Mouse (Mus musculus) lung, postnatal 0 days (tissue): ENCODE results near the gene Aurkb.

Experiments used
- CTCF ChIP-seq: IDR thresholded peaks from 2 replicates; pipeline ENCODE4 v1.5.1; 2016; ENCODE audit warnings: antibody characterized with exemption, mild to moderate bottlenecking
- EP300 ChIP-seq: IDR thresholded peaks from 2 replicates; pipeline ENCODE4 v1.6.1; 2016; ENCODE audit warnings: antibody characterized with exemption, mild to moderate bottlenecking, control low read depth

DNA sequence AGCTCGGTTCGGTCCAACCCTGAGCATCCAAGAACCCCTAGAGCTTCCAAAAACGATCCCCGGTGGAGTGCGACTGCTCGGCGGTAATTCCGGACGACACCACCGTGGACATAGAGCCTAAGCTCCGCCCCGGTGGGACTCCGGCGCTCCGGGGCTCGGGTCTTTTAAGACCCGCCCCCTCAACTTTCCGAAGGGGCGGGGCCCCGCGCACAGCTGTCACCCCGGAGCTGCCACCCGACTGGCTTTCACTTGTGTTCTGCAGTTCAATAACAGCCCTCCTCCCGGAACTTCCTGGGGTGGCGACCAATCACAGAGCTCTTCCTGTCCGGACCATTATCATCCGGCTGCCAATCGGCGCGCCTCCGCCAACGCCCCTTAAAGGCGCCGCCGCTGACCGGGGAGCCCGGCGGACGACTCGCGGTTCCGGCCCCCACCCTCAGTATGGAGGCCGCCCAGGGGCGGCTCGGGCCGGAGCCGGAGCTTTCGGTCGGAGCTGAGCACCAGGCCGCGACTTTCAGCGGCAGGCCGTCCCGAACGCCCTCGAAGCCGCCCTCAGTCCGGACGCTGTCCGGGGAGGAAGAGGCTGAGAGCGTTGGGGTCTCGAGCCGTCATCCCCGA lies 14.0 kb downstream of the Aurkb start, which contains the start of gene Borcs6:
- no peak for TF ChIP-seq CTCF
- TF ChIP-seq EP300: no peak; the same call in 1 of the 2 replicates
